Mouse (Mus musculus) liver, embryonic 16.5 days (tissue): Measurements from ENCODE around the gene C8a. TPM values are rescaled to one million over a fixed set of nuclear protein-coding genes. Genes with fewer than 3 reads are reported as not detected.

Experiments
- ATAC-seq: fragments of 200-750 bp; cut with Nextera tagmentation; 2 replicates; pipeline ENCODE4 v1.8.0; 2017; ENCODE audit warnings: low read depth, mild to moderate bottlenecking, moderate number of reproducible peaks, moderate library complexity
- H3K27ac ChIP-seq: fragments of 300-500 bp; sonication (generic); 2 replicates; pipeline ENCODE4 v1.5.1; 2014; ENCODE audit warnings: mild to moderate bottlenecking, low read length
- H3K27me3 ChIP-seq: fragments of 300-500 bp; sonication (generic); 2 replicates; pipeline ENCODE4 v1.6.1; 2014; ENCODE audit warnings: low read depth, low read length, mixed read lengths; ENCODE audit not compliant: control insufficient read depth, insufficient read depth
- H3K36me3 ChIP-seq: fragments of 300-500 bp; sonication (generic); 2 replicates; pipeline ENCODE4 v1.6.1; 2014; ENCODE audit warnings: mild to moderate bottlenecking; ENCODE audit not compliant: control insufficient read depth, insufficient read depth
- H3K4me1 ChIP-seq: fragments of 300-500 bp; sonication (generic); 2 replicates; pipeline ENCODE4 v1.6.1; 2014; ENCODE audit warnings: low read depth, low read length, mixed read lengths; ENCODE audit not compliant: control insufficient read depth
- H3K4me2 ChIP-seq: fragments of 300-500 bp; sonication (generic); 2 replicates; pipeline ENCODE4 v1.6.1; 2014; ENCODE audit warnings: low read depth, low read length, mixed read lengths
- H3K4me3 ChIP-seq: fragments of 300-500 bp; sonication (generic); 2 replicates; pipeline ENCODE4 v1.5.1; 2014; ENCODE audit warnings: low read depth, mild to moderate bottlenecking, low read length
- H3K9ac ChIP-seq: fragments of 300-500 bp; sonication (generic); 2 replicates; pipeline ENCODE4 v1.6.1; 2014; ENCODE audit warnings: low read depth, low read length
- H3K9me3 ChIP-seq: fragments of 300-500 bp; sonication (generic); replicated peaks from 2 replicates; pipeline ENCODE4 v1.6.1; 2016; ENCODE audit warnings: low read length; ENCODE audit not compliant: control insufficient read depth
- WGBS: fragments of 180-500 bp; shearing (Covaris S2); extraction: QIAGEN DNeasy Blood & Tissue Kit; methylation state at CpG from one replicate; pipeline ENCODE4 v1.1.7; 2014; ENCODE audit not compliant: insufficient replicate concordance; 5-methylcytosine and 5-hydroxymethylcytosine counted together
- polyA plus RNA-seq: library from polyadenylated mRNA; unstranded; fragments of >200 nt; fragmentation: Nextera tagmentation; extraction: Ambion mirVana; gene quantifications from 2 replicates; pipeline ENCODE4 v1.2.1, GENCODE M21; 2015

Gene C8a
- polyA plus RNA-seq, 1 experiment from 2014 or later: 15.8 TPM

- 32% methylated on average over 4 of the region's 4 CpGs for WGBS
- no peaks in the 10 kb centered on the region for H3K9me3 ChIP-seq
- H3K27me3 ChIP-seq: no peaks in the 10 kb centered on the region
- H3K4me2 ChIP-seq: no peak overlapping the region
- no peaks in the 10 kb centered on the region; the same call in 1 of the 2 replicates for H3K4me1 ChIP-seq
- no peak overlapping the region for H3K4me3 ChIP-seq
- H3K27ac ChIP-seq: peak overlapping the region; percentile 76
- peak; percentile 57 for ATAC-seq
- H3K9ac ChIP-seq: no peak overlapping the region
- no peaks in the 10 kb centered on the region; the same call in 1 of the 2 replicates for H3K36me3 ChIP-seq
Measured at GRCm38 (mm10) chr4:104823597-104824101, 52.5 kb downstream of the C8a start.

- no peaks in the 10 kb centered on the region; the same call in 1 of the 2 replicates for H3K4me1 ChIP-seq
- no peak overlapping the region for H3K9ac ChIP-seq
Measured at GRCm38 (mm10) chr4:104819891-104820290, 56.3 kb downstream of the C8a start.

GRCm38 (mm10) chr4:104818986-104819385, 57.2 kb downstream of the C8a start:
- no peak overlapping the region for H3K4me3 ChIP-seq
- H3K4me1 ChIP-seq: no peaks in the 10 kb centered on the region; the same call in 1 of the 2 replicates
- H3K9ac ChIP-seq: no peak overlapping the region
- H3K9me3 ChIP-seq: no peaks in the 10 kb centered on the region
- 0 out of 2 replicates have a peak overlapping the region, but pooled peaks have one; percentile 33 for H3K27ac ChIP-seq
- no peak for ATAC-seq
- WGBS: 49% methylated on average over 4 of the region's 4 CpGs
- no peaks in the 10 kb centered on the region for H3K27me3 ChIP-seq
- no peaks in the 10 kb centered on the region; the same call in 1 of the 2 replicates for H3K36me3 ChIP-seq
- H3K4me2 ChIP-seq: no peak overlapping the region

More at GRCm38 (mm10) chr4:104819891-104820290, 56.3 kb downstream of the C8a start:
- Histone ChIP-seq H3K4me3 (no peak overlapping the region), H3K27ac (no peak overlapping the region), H3K4me2 (no peak overlapping the region), H3K9me3 (no peaks in the 10 kb centered on the region), H3K27me3 (no peaks in the 10 kb centered on the region), H3K36me3 (no peaks in the 10 kb centered on the region; the same call in 1 of the 2 replicates)
- 45% methylated on average over 4 of the region's 4 CpGs for WGBS
- ATAC-seq: no peak

GRCm38 (mm10) chr4:104817509-104817908, 58.7 kb downstream of the C8a start:
- Histone ChIP-seq H3K27ac (peak overlapping the region; percentile 40), H3K36me3 (no peaks in the 10 kb centered on the region; the same call in 1 of the 2 replicates), H3K9me3 (no peaks in the 10 kb centered on the region), H3K27me3 (no peaks in the 10 kb centered on the region), H3K9ac (no peak overlapping the region), H3K4me1 (no peaks in the 10 kb centered on the region; the same call in 1 of the 2 replicates), H3K4me3 (no peak overlapping the region), H3K4me2 (no peak overlapping the region)
- ATAC-seq: no peak
- WGBS: 45% methylated on average over 2 of the region's 2 CpGs

- Histone ChIP-seq H3K27ac (peak overlapping the region; percentile 79), H3K36me3 (no peaks in the 10 kb centered on the region; the same call in 1 of the 2 replicates), H3K9me3 (no peaks in the 10 kb centered on the region), H3K27me3 (no peaks in the 10 kb centered on the region), H3K4me1 (no peaks in the 10 kb centered on the region; the same call in 1 of the 2 replicates), H3K4me2 (no peak overlapping the region), H3K4me3 (no peak overlapping the region), H3K9ac (no peak overlapping the region)
- WGBS: 43% methylated on average over 4 of the region's 4 CpGs
- peak; percentile 91 for ATAC-seq
Measured at GRCm38 (mm10) chr4:104816519-104817232, 59.5 kb downstream of the C8a start.

GRCm38 (mm10) chr4:104813617-104814016, 62.6 kb downstream of the C8a start:
- Histone ChIP-seq H3K9ac (no peak overlapping the region), H3K36me3 (no peaks in the 10 kb centered on the region; the same call in 1 of the 2 replicates), H3K4me3 (no peak overlapping the region), H3K9me3 (no peaks in the 10 kb centered on the region), H3K4me1 (no peaks in the 10 kb centered on the region; the same call in 1 of the 2 replicates), H3K27me3 (no peaks in the 10 kb centered on the region), H3K27ac (no peak overlapping the region), H3K4me2 (no peak overlapping the region)
- ATAC-seq: no peak
- 53% methylated on average over 2 of the region's 2 CpGs for whole genome bisulfite sequencing

GRCm38 (mm10) chr4:104810710-104811286, 65.4 kb downstream of the C8a start:
- no peak for ATAC-seq
- Histone ChIP-seq H3K27me3 (no peaks in the 10 kb centered on the region), H3K4me2 (no peak overlapping the region), H3K9ac (no peak overlapping the region), H3K27ac (no peak overlapping the region), H3K4me1 (no peaks in the 10 kb centered on the region; the same call in 1 of the 2 replicates), H3K4me3 (no peak overlapping the region), H3K9me3 (no peaks in the 10 kb centered on the region), H3K36me3 (no peaks in the 10 kb centered on the region; the same call in 1 of the 2 replicates)
- WGBS: 65% methylated on average over 10 of the region's 10 CpGs

GRCm38 (mm10) chr4:104805414-104806257, 70.6 kb downstream of the C8a start:
- no peak overlapping the region for H3K4me2 ChIP-seq
- H3K4me3 ChIP-seq: no peak overlapping the region
- H3K27me3 ChIP-seq: no peaks in the 10 kb centered on the region
- no peak overlapping the region for H3K27ac ChIP-seq
- no peaks in the 10 kb centered on the region for H3K4me1 ChIP-seq
- no peak overlapping the region for H3K9ac ChIP-seq
- ATAC-seq: no peak
- WGBS: 66% methylated on average over 19 of the region's 19 CpGs
- H3K9me3 ChIP-seq: no peaks in the 10 kb centered on the region
- H3K36me3 ChIP-seq: no peaks in the 10 kb centered on the region
